Mouse (Mus musculus): Measurements from ENCODE around the gene Stat3. TPM values are rescaled to one million over a fixed set of nuclear protein-coding genes. Genes with fewer than 3 reads are reported as not detected.
A peak's percentile ranks its signal among the peaks of the same experiment; 100 is the strongest.

The Stat3 gene
- polyA plus RNA-seq, 1 experiment from 2014 or later, result 46.5 TPM

DNA sequence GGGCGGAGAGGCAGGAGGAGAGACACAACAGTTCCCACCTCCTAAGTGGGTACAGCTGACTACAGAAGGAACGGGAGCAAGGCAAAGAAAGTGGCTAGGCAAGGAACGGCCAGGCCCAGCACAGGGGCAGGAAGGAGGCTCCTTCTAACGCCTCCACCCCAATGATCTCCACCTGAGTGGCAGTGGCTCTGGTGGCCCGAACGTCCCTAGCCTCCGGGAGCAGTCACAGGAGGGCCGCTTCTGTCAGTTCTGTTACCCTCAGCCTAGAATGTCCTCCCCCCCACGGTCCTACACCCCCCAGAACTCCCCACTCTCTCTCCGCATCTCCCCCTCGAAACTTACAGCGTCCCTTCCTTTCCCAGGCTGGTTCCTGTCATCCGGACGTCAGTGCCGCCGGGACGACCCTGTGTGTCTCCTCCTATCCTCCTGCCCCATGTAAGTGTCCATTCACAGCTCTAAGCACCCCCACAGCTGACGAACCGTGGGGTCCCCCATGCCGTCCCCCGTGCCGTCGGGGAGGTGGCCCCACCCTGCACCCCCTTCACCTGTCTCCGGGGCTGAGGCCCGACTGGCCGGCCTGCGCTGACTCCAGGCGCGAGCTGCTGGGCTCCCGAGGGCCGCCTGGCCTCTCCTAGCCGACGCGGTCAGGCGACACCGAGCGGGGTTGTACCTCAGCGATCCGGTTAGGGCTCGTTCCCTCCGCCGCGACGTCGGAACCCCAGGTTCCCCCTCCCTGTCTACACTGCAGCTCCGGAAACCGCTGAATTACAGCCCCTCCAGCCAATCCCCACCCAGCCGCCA is 429 bp downstream of the Stat3 start:
- under 1% methylated on average over 45 of the region's 48 CpGs for WGBS
- Histone ChIP-seq H3K4me3 (replicated peaks) (peak overlapping the region; percentile 97), H3K27ac (peak overlapping the region; percentile 89), H3K9ac (peak overlapping the region; percentile 89), H3K4me1 (peaks cover 8% of the 10 kb centered on the region; the same call in 1 of the 2 replicates), H3K9me3 (no peaks in the 10 kb centered on the region), H3K27me3 (replicated peaks) (no peaks in the 10 kb centered on the region), H3K36me3 (no peaks in the 10 kb centered on the region), H3K4me2 (peak overlapping the region; percentile 79)
- no peak for ATAC-seq (ENCODE audit: insufficient read depth, low FRiP score, low read depth)

DNA sequence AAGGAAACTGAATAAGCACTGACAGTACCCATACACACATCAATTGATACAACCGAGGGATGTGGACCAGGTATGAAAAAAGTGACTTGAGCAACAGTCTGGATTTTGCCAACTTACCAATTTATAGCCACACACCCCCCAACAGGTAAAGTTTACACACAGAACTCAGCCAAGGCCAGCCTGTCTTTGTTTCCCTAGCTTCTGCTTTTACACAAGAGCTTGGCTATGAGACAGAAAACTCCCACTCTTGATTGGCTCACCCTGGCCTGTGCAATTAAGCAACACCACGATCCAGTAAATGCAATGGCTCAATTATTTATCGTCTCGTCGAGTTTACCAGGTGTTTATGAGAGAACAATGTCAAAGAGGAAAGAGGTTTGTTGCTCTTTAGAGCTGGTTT is 1.2 kb downstream of the Stat3 start:
- 19% methylated on average over 5 of the region's 5 CpGs for WGBS
- peaks cover 8% of the 10 kb centered on the region; the same call in 1 of the 2 replicates for H3K4me1 ChIP-seq
- peak overlapping the region; percentile 79 for H3K4me2 ChIP-seq

DNA sequence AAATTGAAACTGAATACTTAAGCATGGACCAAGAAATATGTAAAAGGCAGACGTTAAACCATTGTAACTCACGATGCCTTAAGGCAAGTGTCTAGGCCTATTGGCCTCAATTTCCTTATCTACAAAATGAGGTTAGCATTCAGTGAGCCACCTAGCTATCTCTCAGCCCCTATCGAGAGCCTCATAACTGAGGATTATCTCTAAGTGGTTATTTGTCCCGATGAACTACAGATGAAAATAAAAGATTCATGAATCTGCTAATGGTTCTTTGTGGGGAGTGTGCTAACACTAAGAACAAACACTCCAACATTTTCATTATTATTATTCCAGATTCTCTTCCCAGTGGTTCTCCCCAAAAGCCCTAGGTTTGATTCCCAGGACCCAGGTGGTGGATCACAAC is 2.0 kb downstream of the Stat3 start:
- H3K27ac ChIP-seq, result no peak overlapping the region
- peak overlapping the region; percentile 17; the same call in 1 of the 2 replicates for H3K4me2 ChIP-seq
- ATAC-seq (ENCODE audit: insufficient read depth, low FRiP score, low read depth), result no peak
- H3K9me3 ChIP-seq, result no peaks in the 10 kb centered on the region
- H3K36me3 ChIP-seq, result no peaks in the 10 kb centered on the region
- H3K4me3 ChIP-seq (replicated peaks), result no peak overlapping the region
- 73% methylated on average over 4 of the region's 4 CpGs for WGBS
- H3K9ac ChIP-seq, result no peak overlapping the region
- peaks cover 8% of the 10 kb centered on the region; the same call in 1 of the 2 replicates for H3K4me1 ChIP-seq
- no peaks in the 10 kb centered on the region for H3K27me3 ChIP-seq (replicated peaks)

More for the DNA sequence above, 1.2 kb downstream of the Stat3 start:
- Histone ChIP-seq H3K9me3 (no peaks in the 10 kb centered on the region), H3K27ac (no peak overlapping the region), H3K9ac (no peak overlapping the region), H3K4me3 (replicated peaks) (peak overlapping the region; percentile 97), H3K36me3 (no peaks in the 10 kb centered on the region), H3K27me3 (replicated peaks) (no peaks in the 10 kb centered on the region)
- no peak for ATAC-seq (ENCODE audit: insufficient read depth, low FRiP score, low read depth)

DNA sequence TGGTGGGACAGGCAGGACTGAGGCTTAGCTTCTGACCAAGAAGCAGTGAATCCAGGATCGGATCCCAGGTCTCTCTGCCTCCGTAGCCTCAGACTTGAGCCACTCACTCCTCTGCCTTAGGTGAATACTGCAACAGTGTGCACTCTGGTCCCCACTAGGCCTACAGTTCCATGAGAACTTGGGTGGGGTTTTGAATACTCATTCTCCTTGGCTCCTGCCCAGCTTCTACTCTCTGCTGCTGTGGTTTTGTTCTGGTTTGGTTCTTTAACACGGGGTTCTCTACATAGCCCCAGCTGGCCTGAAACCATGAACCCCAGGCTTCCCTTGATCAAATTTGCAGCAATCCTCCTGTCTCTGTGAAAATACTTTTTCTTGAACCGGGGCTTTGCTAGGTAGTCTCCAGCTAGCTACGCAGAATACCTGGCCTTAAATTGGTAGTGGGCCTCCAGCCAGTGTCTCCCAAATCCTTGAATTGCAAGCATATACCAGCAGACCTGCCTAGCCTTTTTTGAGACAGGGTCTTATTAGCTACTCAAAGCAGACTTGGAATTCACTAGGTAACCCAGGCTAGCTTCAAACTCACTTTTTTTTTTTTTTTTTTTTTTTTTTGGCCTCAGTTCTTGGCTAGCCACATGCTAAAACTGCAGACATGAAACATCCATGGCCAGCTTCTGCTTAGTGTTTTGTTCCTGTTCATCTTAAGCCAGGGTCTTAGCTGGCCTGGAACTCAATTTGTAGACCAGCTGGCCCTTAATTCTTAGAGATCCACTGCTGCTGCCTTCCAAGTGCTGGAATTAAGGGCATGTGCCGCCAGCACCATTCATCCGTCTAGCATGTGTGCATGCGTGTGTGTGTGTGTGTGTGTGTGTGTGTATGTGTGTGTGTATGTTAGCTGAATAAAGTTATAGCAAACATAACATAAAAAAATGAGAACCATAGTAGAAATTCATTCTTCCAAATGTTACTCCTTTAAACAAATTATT is 3.7 kb downstream of the Stat3 start:
- H3K36me3 ChIP-seq, result no peaks in the 10 kb centered on the region
- H3K4me2 ChIP-seq, result no peak overlapping the region
- H3K27ac ChIP-seq, result peak overlapping the region; percentile 21; the same call in 1 of the 2 replicates
- no peaks in the 10 kb centered on the region for H3K9me3 ChIP-seq
- H3K27me3 ChIP-seq (replicated peaks), result no peaks in the 10 kb centered on the region
- 79% methylated on average over 8 of the region's 8 CpGs for WGBS
- H3K4me3 ChIP-seq (replicated peaks), result no peak overlapping the region
- peaks cover 8% of the 10 kb centered on the region; the same call in 1 of the 2 replicates for H3K4me1 ChIP-seq
- H3K9ac ChIP-seq, result no peak overlapping the region
- ATAC-seq (ENCODE audit: insufficient read depth, low FRiP score, low read depth), result no peak

DNA sequence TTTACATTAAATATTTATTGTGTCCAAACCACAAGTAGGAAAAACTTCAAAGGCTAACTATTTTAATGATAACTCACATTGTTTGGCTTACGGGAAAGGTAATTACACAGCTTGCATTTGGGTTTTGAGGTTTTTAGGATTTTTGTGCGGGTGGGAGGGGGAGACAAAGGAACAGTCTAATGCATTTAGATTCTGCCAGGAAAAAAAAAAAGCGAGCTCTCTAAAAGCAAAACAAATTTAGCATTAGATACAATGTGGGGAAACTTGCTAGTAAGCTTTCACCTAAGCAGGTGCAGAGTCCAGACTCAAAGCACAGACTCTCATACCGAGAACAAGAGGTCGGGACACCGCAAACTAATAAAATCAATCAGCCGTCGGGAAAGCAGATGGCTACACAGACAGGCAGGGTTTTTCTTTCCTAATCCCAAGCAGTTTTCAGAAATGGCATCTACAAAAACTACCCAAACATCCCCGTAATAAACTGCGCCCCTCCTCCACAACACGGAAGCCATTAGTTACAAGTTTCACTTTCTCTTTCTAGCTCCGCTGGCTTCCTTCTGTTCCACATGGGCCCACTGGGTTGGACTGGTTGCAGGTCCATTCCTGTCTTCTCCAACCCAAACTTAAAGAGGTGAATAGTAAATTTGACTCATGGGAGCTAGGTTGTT is 8.0 kb downstream of the Stat3 start:
- WGBS, result 40% methylated on average over 12 of the region's 12 CpGs
- no peak overlapping the region for H3K9ac ChIP-seq

DNA sequence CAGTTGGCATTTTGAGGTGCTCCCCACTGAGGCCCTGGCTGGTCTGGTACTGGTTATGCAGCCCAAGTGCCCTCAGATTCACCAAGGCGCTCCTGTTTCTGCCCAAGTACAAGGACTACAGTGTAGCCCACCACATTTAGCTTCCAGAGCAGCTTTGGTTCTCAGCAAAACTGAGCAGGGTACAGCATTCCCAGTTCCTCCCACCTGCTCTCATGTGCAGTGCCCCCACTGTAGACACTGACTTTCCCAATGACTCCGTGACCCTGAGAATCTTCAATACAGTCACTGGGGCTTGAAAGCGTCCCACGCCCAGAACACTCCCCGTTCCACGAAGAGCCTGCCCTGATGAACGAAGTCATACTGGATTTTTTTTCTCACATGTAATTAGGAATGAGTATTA is 8.7 kb downstream of the Stat3 start:
- Histone ChIP-seq H3K4me1 (no peaks in the 10 kb centered on the region), H3K36me3 (no peaks in the 10 kb centered on the region), H3K9me3 (no peaks in the 10 kb centered on the region), H3K27me3 (replicated peaks) (no peaks in the 10 kb centered on the region), H3K9ac (no peak overlapping the region), H3K4me3 (replicated peaks) (no peak overlapping the region), H3K4me2 (no peak overlapping the region), H3K27ac (no peak overlapping the region)
- ATAC-seq (ENCODE audit: insufficient read depth, low FRiP score, low read depth), result no peak
- 63% methylated on average over 7 of the region's 7 CpGs for WGBS

More for the DNA sequence above, 8.0 kb downstream of the Stat3 start:
- H3K27me3 ChIP-seq (replicated peaks), result no peaks in the 10 kb centered on the region
- no peak for ATAC-seq (ENCODE audit: insufficient read depth, low FRiP score, low read depth)
- no peaks in the 10 kb centered on the region for H3K9me3 ChIP-seq
- peak overlapping the region; percentile 38; the same call in 1 of the 2 replicates for H3K27ac ChIP-seq
- H3K4me2 ChIP-seq, result peak overlapping the region; percentile 40
- H3K4me3 ChIP-seq (replicated peaks), result peak overlapping the region; percentile 38
- H3K4me1 ChIP-seq, result no peaks in the 10 kb centered on the region
- H3K36me3 ChIP-seq, result no peaks in the 10 kb centered on the region

DNA sequence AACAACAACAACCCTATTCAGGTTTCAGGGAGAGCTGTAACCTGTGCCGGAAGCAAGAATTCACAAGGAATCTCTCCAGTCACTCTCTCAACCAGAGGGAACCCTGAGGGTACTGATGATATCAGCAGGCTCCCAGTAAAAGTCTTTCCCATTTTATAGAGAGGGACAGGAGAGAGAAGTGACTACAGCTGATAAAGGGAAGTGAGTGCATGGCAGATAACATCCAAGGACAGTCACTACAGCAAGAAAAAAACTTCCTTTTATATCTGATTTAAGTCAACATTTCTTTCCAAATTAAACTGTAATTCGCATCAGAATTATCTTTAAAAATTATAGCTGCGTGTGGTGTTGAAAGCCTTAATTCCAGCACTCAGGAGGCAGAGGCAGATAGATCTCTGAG is 12.0 kb downstream of the Stat3 start:
- H3K9ac ChIP-seq, result no peak overlapping the region
- no peak overlapping the region for H3K4me2 ChIP-seq
- H3K27ac ChIP-seq, result no peak overlapping the region
- H3K36me3 ChIP-seq, result no peaks in the 10 kb centered on the region
- H3K27me3 ChIP-seq (replicated peaks), result no peaks in the 10 kb centered on the region
- no peak for ATAC-seq (ENCODE audit: insufficient read depth, low FRiP score, low read depth)
- 88% methylated on average over 3 of the region's 3 CpGs for WGBS
- H3K9me3 ChIP-seq, result no peaks in the 10 kb centered on the region
- H3K4me1 ChIP-seq, result no peaks in the 10 kb centered on the region
- no peak overlapping the region for H3K4me3 ChIP-seq (replicated peaks)

DNA sequence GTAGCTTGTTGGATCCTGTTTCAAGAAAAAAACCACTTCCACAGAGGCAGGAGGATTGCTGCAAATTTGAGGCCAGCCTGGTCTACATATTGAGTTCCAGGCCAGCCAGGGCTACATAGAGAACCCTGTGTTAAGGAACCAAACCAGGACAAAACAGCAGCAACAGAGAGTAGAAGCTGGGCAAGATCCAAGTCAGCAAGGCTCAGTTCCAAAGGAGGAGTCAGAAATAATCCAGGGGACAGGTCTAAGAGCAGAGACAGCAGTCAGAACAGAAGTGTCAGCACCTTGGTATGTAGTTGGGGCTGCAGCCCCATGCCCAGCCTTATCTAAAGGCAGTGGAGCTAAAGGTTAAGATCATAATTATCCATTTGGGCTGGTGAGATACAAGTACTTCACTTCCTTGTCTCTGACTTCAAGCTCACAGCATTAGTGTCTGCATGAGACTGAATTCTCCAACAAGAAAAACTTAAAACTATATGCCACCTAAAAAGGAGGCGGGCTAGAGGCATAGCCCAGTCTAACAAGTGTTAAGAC is 14.9 kb downstream of the Stat3 start:
- H3K36me3 ChIP-seq, result no peaks in the 10 kb centered on the region
- no peak for ATAC-seq (ENCODE audit: insufficient read depth, low FRiP score, low read depth)
- H3K9me3 ChIP-seq, result no peaks in the 10 kb centered on the region
- no peaks in the 10 kb centered on the region for H3K4me1 ChIP-seq
- no peak overlapping the region for H3K9ac ChIP-seq
- H3K27me3 ChIP-seq (replicated peaks), result no peaks in the 10 kb centered on the region
- no peak overlapping the region for H3K4me3 ChIP-seq (replicated peaks)
- no peak overlapping the region for H3K27ac ChIP-seq
- no peak overlapping the region for H3K4me2 ChIP-seq
- 88% methylated on average over 1 of the region's 1 CpGs for WGBS

DNA sequence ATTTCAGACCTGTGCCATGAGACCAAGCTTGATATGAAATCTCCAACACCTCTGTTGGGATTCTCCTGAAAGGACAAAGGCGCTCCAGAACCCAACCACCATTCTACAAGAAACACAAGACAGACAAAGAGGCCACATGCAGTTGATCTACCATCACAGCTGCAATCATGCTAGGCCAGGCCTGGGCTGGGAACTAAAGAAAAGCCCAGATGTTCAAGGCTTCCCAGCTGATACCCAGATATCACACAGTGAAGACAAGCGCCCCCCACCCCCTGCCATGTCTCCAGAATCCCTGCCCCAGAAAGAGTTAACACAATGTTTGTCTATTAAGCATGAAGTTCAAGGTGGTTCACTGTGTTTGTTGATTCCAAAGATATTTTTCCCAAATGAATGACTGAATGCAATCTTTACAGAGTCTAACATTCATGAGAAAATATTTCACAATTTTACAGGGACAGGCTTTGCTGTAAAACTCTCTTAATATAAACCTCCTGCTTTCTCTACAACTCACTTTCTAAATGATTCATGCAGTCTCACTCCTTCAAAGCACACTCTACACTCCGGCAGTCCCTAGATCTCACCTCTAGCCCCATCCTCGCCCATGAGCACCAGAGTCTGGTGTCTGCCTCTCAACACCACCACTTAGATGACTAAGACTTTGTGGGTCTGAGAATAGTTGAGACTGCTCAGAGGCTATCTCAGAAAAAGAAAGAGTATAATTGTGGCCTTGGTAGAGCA is 18.3 kb downstream of the Stat3 start:
- H3K4me1 ChIP-seq, result no peaks in the 10 kb centered on the region
- no peaks in the 10 kb centered on the region for H3K9me3 ChIP-seq
- no peak overlapping the region for H3K4me3 ChIP-seq (replicated peaks)
- no peak for ATAC-seq (ENCODE audit: insufficient read depth, low FRiP score, low read depth)
- H3K4me2 ChIP-seq, result no peak overlapping the region
- WGBS, result 86% methylated on average over 4 of the region's 4 CpGs
- no peak overlapping the region for H3K27ac ChIP-seq
- no peak overlapping the region for H3K9ac ChIP-seq
- no peaks in the 10 kb centered on the region for H3K27me3 ChIP-seq (replicated peaks)
- no peaks in the 10 kb centered on the region for H3K36me3 ChIP-seq

DNA sequence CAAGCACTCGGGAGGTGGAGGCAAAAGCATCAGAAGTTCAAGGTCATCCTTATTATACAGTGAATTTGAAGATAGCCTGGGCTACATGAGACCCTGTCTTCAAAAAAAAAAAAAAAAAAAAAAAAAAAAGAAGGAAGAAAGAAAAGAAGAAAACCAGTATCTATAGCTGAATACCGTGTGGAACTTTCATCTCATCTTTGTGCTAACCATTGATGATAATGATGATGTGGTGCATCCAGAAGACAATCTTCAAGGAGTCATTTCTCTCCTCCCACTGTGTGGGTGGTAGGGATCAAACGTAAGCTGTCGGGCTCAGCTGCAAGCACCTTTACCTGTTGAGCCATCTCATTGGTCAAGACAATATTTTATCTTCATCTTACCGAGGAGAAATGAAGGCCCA is 21.3 kb downstream of the Stat3 start:
- no peak for ATAC-seq (ENCODE audit: insufficient read depth, low FRiP score, low read depth)
- 87% methylated on average over 5 of the region's 5 CpGs for whole genome bisulfite sequencing
- H3K27ac ChIP-seq, result no peak overlapping the region
- H3K9ac ChIP-seq, result no peak overlapping the region
- no peak overlapping the region for H3K4me3 ChIP-seq (replicated peaks)
- H3K9me3 ChIP-seq, result no peaks in the 10 kb centered on the region
- H3K36me3 ChIP-seq, result peaks cover 7% of the 10 kb centered on the region; the same call in 1 of the 2 replicates
- H3K4me1 ChIP-seq, result 0 out of 2 replicates have a peak, but pooled peaks cover 4% of the 10 kb centered on the region
- no peak overlapping the region for H3K4me2 ChIP-seq
- no peaks in the 10 kb centered on the region for H3K27me3 ChIP-seq (replicated peaks)

Measured in stomach, embryonic 15.5 days (tissue).